Mouse (Mus musculus): ENCODE results near the gene Lrrc8c. TPM values are rescaled to one million over a fixed set of nuclear protein-coding genes. Genes with fewer than 3 reads are reported as not detected.

The Lrrc8c gene
- polyA plus RNA-seq, 1 experiment from 2014 or later, result 16.4 TPM

GRCm38 (mm10) chr5:105493377-105493776 lies 25.8 kb upstream of the Lrrc8c start:
- Histone ChIP-seq H3K36me3 (no peaks in the 10 kb centered on the region), H3K4me2 (no peak overlapping the region), H3K4me3 (no peak overlapping the region), H3K9me3 (no peaks in the 10 kb centered on the region), H3K27ac (replicated peaks) (peak overlapping the region; percentile 20; the same call in 1 of the 2 replicates), H3K27me3 (no peaks in the 10 kb centered on the region; the same call in 1 of the 2 replicates), H3K9ac (no peak overlapping the region), H3K4me1 (replicated peaks) (peaks cover 33% of the 10 kb centered on the region)
- no peak for ATAC-seq (ENCODE audit: low FRiP score, low read depth)
- WGBS, result 83% methylated on average over 7 of the region's 7 CpGs

- no peak overlapping the region for H3K4me2 ChIP-seq
- no peaks in the 10 kb centered on the region for H3K36me3 ChIP-seq
- H3K9ac ChIP-seq, result no peak overlapping the region
Observed at GRCm38 (mm10) chr5:105494246-105494917, 24.8 kb upstream of the Lrrc8c start.

GRCm38 (mm10) chr5:105494918-105495901 lies 24.0 kb upstream of the Lrrc8c start:
- WGBS, result 5% methylated on average over 24 of the region's 24 CpGs
- H3K36me3 ChIP-seq, result no peaks in the 10 kb centered on the region
- H3K4me2 ChIP-seq, result peak overlapping the region; percentile 56
- H3K27me3 ChIP-seq, result no peaks in the 10 kb centered on the region; the same call in 1 of the 2 replicates
- H3K27ac ChIP-seq (replicated peaks), result no peak overlapping the region
- H3K9me3 ChIP-seq, result no peaks in the 10 kb centered on the region
- H3K9ac ChIP-seq, result no peak overlapping the region
- peak overlapping the region; percentile 10 for H3K4me3 ChIP-seq
- H3K4me1 ChIP-seq (replicated peaks), result peaks cover 35% of the 10 kb centered on the region
- ATAC-seq (ENCODE audit: low FRiP score, low read depth), result peak; percentile 73

More at GRCm38 (mm10) chr5:105494246-105494917, 24.8 kb upstream of the Lrrc8c start:
- H3K27me3 ChIP-seq, result no peaks in the 10 kb centered on the region; the same call in 1 of the 2 replicates
- H3K9me3 ChIP-seq, result no peaks in the 10 kb centered on the region
- H3K27ac ChIP-seq (replicated peaks), result no peak overlapping the region
- H3K4me1 ChIP-seq (replicated peaks), result peaks cover 33% of the 10 kb centered on the region
- no peak for ATAC-seq (ENCODE audit: low FRiP score, low read depth)
- 34% methylated on average over 10 of the region's 10 CpGs for WGBS
- no peak overlapping the region for H3K4me3 ChIP-seq

GRCm38 (mm10) chr5:105496133-105496532 lies 23.1 kb upstream of the Lrrc8c start:
- no peak overlapping the region for H3K4me2 ChIP-seq
- no peaks in the 10 kb centered on the region; the same call in 1 of the 2 replicates for H3K27me3 ChIP-seq
- WGBS, result 72% methylated on average over 4 of the region's 4 CpGs

GRCm38 (mm10) chr5:105496586-105496985 lies 22.6 kb upstream of the Lrrc8c start:
- Histone ChIP-seq H3K27me3 (no peaks in the 10 kb centered on the region; the same call in 1 of the 2 replicates), H3K4me1 (replicated peaks) (peaks cover 44% of the 10 kb centered on the region), H3K27ac (replicated peaks) (no peak overlapping the region), H3K9me3 (no peaks in the 10 kb centered on the region), H3K4me2 (no peak overlapping the region), H3K36me3 (no peaks in the 10 kb centered on the region), H3K9ac (no peak overlapping the region), H3K4me3 (no peak overlapping the region)
- no peak for ATAC-seq (ENCODE audit: low FRiP score, low read depth)
- WGBS, result 68% methylated on average over 7 of the region's 7 CpGs

More at GRCm38 (mm10) chr5:105496133-105496532, 23.1 kb upstream of the Lrrc8c start:
- no peak for ATAC-seq (ENCODE audit: low FRiP score, low read depth)
- H3K4me1 ChIP-seq (replicated peaks), result peaks cover 44% of the 10 kb centered on the region
- H3K36me3 ChIP-seq, result no peaks in the 10 kb centered on the region
- H3K27ac ChIP-seq (replicated peaks), result no peak overlapping the region
- H3K4me3 ChIP-seq, result no peak overlapping the region
- H3K9ac ChIP-seq, result no peak overlapping the region
- H3K9me3 ChIP-seq, result no peaks in the 10 kb centered on the region

GRCm38 (mm10) chr5:105498429-105499000 lies 20.7 kb upstream of the Lrrc8c start:
- no peak overlapping the region for H3K4me2 ChIP-seq
- H3K4me1 ChIP-seq (replicated peaks), result peaks cover 36% of the 10 kb centered on the region
- no peaks in the 10 kb centered on the region; the same call in 1 of the 2 replicates for H3K27me3 ChIP-seq
- ATAC-seq (ENCODE audit: low FRiP score, low read depth), result no peak
- H3K27ac ChIP-seq (replicated peaks), result 0 out of 2 replicates have a peak overlapping the region, but pooled peaks have one; percentile 7
- no peaks in the 10 kb centered on the region for H3K9me3 ChIP-seq
- H3K4me3 ChIP-seq, result no peak overlapping the region
- no peaks in the 10 kb centered on the region for H3K36me3 ChIP-seq
- no peak overlapping the region for H3K9ac ChIP-seq
- WGBS, result 24% methylated on average over 4 of the region's 4 CpGs

GRCm38 (mm10) chr5:105499396-105499795 lies 19.8 kb upstream of the Lrrc8c start:
- Histone ChIP-seq H3K4me2 (no peak overlapping the region), H3K36me3 (no peaks in the 10 kb centered on the region), H3K27me3 (no peaks in the 10 kb centered on the region), H3K27ac (replicated peaks) (peak overlapping the region; percentile 7; the same call in 1 of the 2 replicates), H3K9me3 (no peaks in the 10 kb centered on the region), H3K9ac (no peak overlapping the region), H3K4me3 (no peak overlapping the region), H3K4me1 (replicated peaks) (peaks cover 27% of the 10 kb centered on the region)
- 37% methylated on average over 1 of the region's 1 CpGs for WGBS
- no peak for ATAC-seq (ENCODE audit: low FRiP score, low read depth)

GRCm38 (mm10) chr5:105500132-105501121 lies 18.8 kb upstream of the Lrrc8c start:
- H3K4me1 ChIP-seq (replicated peaks), result peaks cover 17% of the 10 kb centered on the region
- H3K27me3 ChIP-seq, result no peaks in the 10 kb centered on the region
- H3K9ac ChIP-seq, result no peak overlapping the region
- H3K27ac ChIP-seq (replicated peaks), result no peak overlapping the region; the same call in 1 of the 2 replicates
- 40% methylated on average over 12 of the region's 12 CpGs for WGBS
- H3K4me2 ChIP-seq, result no peak overlapping the region
- no peak overlapping the region for H3K4me3 ChIP-seq
- H3K9me3 ChIP-seq, result no peaks in the 10 kb centered on the region
- 0 out of 2 replicates have a peak, but pooled peaks have one; percentile 24 for ATAC-seq (ENCODE audit: low FRiP score, low read depth)
- H3K36me3 ChIP-seq, result no peaks in the 10 kb centered on the region

- Histone ChIP-seq H3K9ac (no peak overlapping the region), H3K36me3 (no peaks in the 10 kb centered on the region), H3K4me3 (no peak overlapping the region), H3K27ac (replicated peaks) (no peak overlapping the region; the same call in 1 of the 2 replicates), H3K4me1 (replicated peaks) (peaks cover 11% of the 10 kb centered on the region), H3K4me2 (no peak overlapping the region), H3K9me3 (no peaks in the 10 kb centered on the region), H3K27me3 (no peaks in the 10 kb centered on the region)
- WGBS, result 88% methylated on average over 3 of the region's 3 CpGs
- ATAC-seq (ENCODE audit: low FRiP score, low read depth), result no peak
Observed at GRCm38 (mm10) chr5:105501136-105501535, 18.1 kb upstream of the Lrrc8c start.

- no peak overlapping the region for H3K4me3 ChIP-seq
- no peak overlapping the region for H3K27ac ChIP-seq (replicated peaks)
- no peak overlapping the region for H3K4me2 ChIP-seq
- H3K9me3 ChIP-seq, result no peaks in the 10 kb centered on the region
- no peaks in the 10 kb centered on the region for H3K27me3 ChIP-seq
- no peaks in the 10 kb centered on the region for H3K4me1 ChIP-seq (replicated peaks)
- 88% methylated on average over 6 of the region's 6 CpGs for WGBS
- no peaks in the 10 kb centered on the region for H3K36me3 ChIP-seq
- ATAC-seq (ENCODE audit: low FRiP score, low read depth), result no peak
- no peak overlapping the region for H3K9ac ChIP-seq
Observed at GRCm38 (mm10) chr5:105508813-105509212, 10.4 kb upstream of the Lrrc8c start.

- Histone ChIP-seq H3K4me2 (no peak overlapping the region), H3K4me1 (replicated peaks) (no peaks in the 10 kb centered on the region), H3K4me3 (no peak overlapping the region), H3K27ac (replicated peaks) (no peak overlapping the region), H3K9me3 (no peaks in the 10 kb centered on the region), H3K27me3 (no peaks in the 10 kb centered on the region), H3K36me3 (no peaks in the 10 kb centered on the region), H3K9ac (no peak overlapping the region)
- no peak for ATAC-seq (ENCODE audit: low FRiP score, low read depth)
- 82% methylated on average over 4 of the region's 4 CpGs for WGBS
Observed at GRCm38 (mm10) chr5:105512297-105512696, 6.9 kb upstream of the Lrrc8c start.
